Mouse (Mus musculus) brain, embryonic 14.5 days (tissue): Measurements from ENCODE around the gene Nup43. TPM values are rescaled to one million over a fixed set of nuclear protein-coding genes. Genes with fewer than 3 reads are reported as not detected.

ENCODE experiments used
- DNase-seq: peaks from one replicate; pipeline ENCODE4 v3.0.0-alpha.2; 2011; ENCODE audit warnings: low read depth
- CTCF ChIP-seq: fragments of 200-500 bp; IDR thresholded peaks from 2 replicates; pipeline ENCODE4 v1.5.1; 2012; ENCODE audit warnings: inconsistent platforms, mild to moderate bottlenecking, moderate library complexity, borderline replicate concordance; ENCODE audit not compliant: insufficient read depth, insufficient read length; ENCODE audit errors: extremely low read depth
- POLR2A ChIP-seq: fragments of 200-500 bp; IDR thresholded peaks from 2 replicates; pipeline ENCODE4 v1.6.1; 2012; ENCODE audit warnings: mild to moderate bottlenecking, inconsistent platforms, borderline replicate concordance; ENCODE audit not compliant: poor library complexity, insufficient read depth, insufficient read length, severe bottlenecking; ENCODE audit errors: extremely low read depth
- polyA plus RNA-seq: library from polyadenylated mRNA; depleted of rRNA; stranded (reverse); fragments of >200 nt; gene quantifications from 2 replicates; pipeline ENCODE4 v1.2.3, GENCODE M21; 2012

The Nup43 gene
- polyA plus RNA-seq, 1 experiment, result 25.2 TPM

DNA sequence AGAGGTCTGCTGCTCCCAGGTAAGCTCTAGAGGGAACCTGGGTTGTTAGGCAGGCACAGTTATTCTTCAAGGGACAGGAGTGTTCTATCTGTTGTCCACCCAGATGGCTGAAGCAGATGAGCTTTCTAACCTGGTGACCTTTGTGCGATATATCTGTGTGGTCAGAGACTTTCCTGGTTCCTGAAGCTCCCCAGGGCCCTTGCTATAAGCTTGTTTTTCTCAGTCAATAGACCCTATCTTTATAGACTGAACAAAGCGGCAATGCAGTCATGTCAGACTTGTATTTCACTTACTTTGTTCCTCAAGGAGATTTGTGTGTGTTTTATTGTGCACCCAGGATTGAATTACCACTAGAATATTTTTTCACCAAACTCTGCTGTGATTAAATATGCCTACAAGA, 16.2 kb upstream of the Nup43 start:
- DNase-seq, result no peak

DNA sequence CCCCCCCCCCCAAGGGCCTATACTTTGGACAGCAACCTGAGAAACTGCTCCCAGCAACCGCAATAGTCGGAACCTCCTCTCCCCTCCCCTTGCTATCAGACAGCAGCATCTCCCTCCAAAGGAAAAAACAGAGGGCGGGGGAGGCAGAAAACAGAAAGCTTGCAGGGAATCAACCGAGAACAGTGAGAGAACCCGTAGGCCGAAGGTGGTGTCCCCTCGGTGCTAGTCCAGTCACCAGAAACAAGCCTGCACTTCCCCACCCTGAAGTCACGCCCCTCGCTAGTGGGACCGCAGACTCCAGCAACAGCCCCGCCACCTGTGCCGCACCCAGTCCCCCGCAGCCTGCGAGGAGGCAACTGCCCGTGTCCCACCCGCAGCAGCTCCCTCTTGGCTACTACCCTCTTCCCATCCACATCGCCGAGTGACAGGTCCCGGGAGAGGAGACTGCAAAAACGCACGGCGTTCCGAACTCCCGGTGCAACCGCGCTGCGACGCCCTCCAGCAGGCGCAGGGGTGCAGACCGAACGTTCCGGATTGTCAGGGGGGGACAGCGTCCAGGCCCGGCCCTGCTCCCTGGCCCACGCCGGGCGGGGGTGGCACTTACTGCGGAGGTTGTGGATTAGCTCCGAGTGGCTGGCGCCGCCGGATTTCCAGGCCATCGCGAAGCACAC, 4.7 kb upstream of the Nup43 start:
- no peak for DNase-seq
- no peak for TF ChIP-seq CTCF
- no peak for TF ChIP-seq POLR2A

More for the DNA sequence above, 16.2 kb upstream of the Nup43 start:
- no peak for TF ChIP-seq CTCF
- no peak for TF ChIP-seq POLR2A

GRCm38 (mm10) chr10:7663159-7664026, 3.9 kb upstream of the Nup43 start:
- peak; percentile 96 for DNase-seq
- peak; percentile 98 for TF ChIP-seq POLR2A
- no peak for TF ChIP-seq CTCF

GRCm38 (mm10) chr10:7664027-7664526, 3.2 kb upstream of the Nup43 start:
- TF ChIP-seq POLR2A (no peak), CTCF (no peak)
- DNase-seq, result no peak

DNA sequence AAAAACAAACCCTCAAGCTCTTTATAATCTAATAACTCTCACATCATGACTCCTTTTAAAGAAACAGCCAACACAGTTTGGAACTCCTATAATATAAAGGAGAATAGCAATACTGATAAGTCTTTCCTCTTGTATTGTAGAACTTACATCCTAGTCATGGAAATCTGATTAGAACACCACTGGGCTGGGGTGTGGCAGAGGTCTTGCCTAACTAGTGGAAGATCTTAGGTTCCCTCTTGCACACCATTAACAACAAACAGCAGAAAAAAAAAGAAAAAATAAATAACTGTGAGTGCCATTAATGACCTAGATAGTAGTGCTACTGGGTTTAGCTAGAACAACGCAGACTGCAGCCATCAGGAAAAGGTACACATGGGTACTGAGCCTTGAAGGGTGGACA, 2.4 kb upstream of the Nup43 start:
- DNase-seq, result no peak
- TF ChIP-seq CTCF (no peak), POLR2A (no peak)

- DNase-seq, result peak; percentile 58
- no peak for TF ChIP-seq POLR2A
- peak; percentile 38; the same call in 1 of the 2 replicates for TF ChIP-seq CTCF
These were observed 6.4 kb downstream of the Nup43 start for GRCm38 (mm10) chr10:7673673-7674072.

GRCm38 (mm10) chr10:7680731-7681301, 13.5 kb downstream of the Nup43 start, which contains the start of the genes Pcmt1 and Lats1:
Pcmt1 (minus strand) TSS chr10:7681136.
Lats1 (plus strand) TSS chr10:7681214.
- DNase-seq, result peak; percentile 93
- TF ChIP-seq CTCF, result no peak
- TF ChIP-seq POLR2A, result peak; percentile 97

DNA sequence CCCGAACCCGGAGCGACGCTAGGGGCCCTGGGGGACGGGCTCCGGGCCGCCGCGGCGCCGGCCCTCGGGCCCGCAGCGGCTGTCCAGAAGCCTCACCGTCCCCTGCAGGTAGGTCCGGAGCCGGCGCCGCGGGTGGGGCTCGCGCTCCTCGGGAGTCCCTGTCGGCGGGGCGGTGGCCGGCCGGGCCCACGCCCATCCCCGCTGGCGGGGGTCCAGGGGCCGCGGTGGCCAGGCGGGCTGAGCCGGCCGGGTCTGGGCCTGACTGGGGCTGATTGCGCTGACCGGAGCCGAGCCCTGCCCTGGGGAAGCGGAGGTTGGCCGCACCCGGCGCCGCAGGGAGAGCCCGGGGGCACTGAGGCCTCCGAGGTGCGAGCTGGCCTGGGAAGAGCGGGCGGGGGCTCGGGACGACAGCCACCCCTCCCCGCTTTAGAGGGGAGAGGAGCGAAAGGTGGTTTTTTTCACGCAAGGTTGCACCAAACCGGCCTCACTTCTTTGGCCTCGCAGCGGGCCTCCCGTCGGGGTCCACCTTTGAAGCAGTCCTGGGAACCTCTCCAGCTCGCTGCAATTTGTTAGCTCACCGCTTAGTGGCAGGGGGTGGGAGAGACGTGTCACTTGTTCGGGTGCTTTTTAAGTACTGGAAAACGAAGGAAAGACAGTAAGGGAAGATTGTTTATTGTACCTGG, 14.2 kb downstream of the Nup43 start:
- TF ChIP-seq POLR2A (no peak; the same call in 1 of the 2 replicates), CTCF (peak; percentile 43; the same call in 1 of the 2 replicates)
- peak; percentile 85 for DNase-seq

DNA sequence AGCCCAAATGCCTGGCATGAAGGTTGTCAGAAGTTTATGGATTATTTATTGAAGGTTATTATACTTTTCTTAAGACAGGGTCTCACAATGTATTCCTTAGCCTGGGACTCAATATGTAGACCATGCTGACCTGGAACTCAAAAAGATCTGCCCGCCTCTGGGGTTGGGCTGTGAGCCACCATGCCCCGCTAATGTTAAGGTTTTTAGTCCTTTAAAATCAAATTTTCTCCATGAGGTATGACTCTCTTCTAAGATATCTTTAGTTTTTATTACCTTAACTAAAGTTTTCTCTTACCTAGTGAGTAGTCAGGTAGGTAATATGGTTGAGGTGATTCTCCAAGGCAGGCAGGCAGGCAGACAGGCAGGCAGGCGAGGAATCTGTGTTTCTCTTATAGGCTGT, 14.9 kb downstream of the Nup43 start:
- DNase-seq, result no peak
- TF ChIP-seq POLR2A (no peak), CTCF (no peak)

GRCm38 (mm10) chr10:7686902-7687301, 19.6 kb downstream of the Nup43 start:
- no peak for TF ChIP-seq POLR2A
- no peak for TF ChIP-seq CTCF
- DNase-seq, result no peak

GRCm38 (mm10) chr10:7695286-7695685, 28.0 kb downstream of the Nup43 start:
- no peak for DNase-seq
- TF ChIP-seq POLR2A, result no peak
- TF ChIP-seq CTCF, result peak; percentile 22; the same call in 1 of the 2 replicates

GRCm38 (mm10) chr10:7700120-7700519, 32.8 kb downstream of the Nup43 start:
- no peak for TF ChIP-seq CTCF
- no peak for TF ChIP-seq POLR2A
- no peak for DNase-seq

DNA sequence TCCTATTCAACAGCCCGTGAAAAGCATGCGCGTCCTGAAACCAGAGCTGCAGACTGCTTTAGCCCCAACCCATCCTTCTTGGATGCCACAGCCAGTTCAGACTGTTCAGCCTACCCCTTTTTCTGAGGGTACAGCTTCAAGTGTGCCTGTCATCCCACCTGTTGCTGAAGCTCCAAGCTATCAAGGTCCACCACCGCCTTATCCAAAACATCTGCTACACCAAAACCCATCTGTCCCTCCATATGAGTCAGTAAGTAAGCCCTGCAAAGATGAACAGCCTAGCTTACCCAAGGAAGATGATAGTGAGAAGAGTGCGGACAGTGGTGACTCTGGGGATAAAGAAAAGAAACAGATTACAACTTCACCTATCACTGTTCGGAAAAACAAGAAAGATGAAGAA, 35.3 kb downstream of the Nup43 start:
- no peak for DNase-seq
- no peak for TF ChIP-seq POLR2A
- TF ChIP-seq CTCF, result no peak

DNA sequence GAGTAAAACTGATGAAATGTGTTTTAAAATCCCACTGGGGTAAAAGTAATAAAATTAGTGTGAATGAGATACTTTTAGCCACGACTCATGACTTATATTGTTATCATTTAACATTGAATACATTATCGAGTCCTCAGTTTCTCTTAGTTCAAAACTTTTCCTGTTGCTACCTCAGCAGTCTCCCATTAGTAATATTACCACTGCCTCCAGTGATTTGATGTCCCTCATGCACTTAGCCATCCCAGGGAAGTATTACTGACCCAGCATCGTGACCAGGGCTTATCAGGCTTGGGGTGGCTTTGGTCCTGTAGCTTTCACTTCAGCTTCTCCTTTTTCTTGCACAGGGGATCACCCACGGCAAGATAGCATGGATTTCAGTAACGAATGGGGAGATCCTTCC, 42.8 kb downstream of the Nup43 start:
- TF ChIP-seq POLR2A, result no peak
- DNase-seq, result no peak
